Mouse (Mus musculus): ENCODE data around the gene Rps2. TPM values are rescaled to one million over a fixed set of nuclear protein-coding genes. Genes with fewer than 3 reads are reported as not detected.

The Rps2 gene
- total and polyA plus RNA-seq, 3 experiments = 1,852 to 4,516 TPM; not detected in 1

DNA sequence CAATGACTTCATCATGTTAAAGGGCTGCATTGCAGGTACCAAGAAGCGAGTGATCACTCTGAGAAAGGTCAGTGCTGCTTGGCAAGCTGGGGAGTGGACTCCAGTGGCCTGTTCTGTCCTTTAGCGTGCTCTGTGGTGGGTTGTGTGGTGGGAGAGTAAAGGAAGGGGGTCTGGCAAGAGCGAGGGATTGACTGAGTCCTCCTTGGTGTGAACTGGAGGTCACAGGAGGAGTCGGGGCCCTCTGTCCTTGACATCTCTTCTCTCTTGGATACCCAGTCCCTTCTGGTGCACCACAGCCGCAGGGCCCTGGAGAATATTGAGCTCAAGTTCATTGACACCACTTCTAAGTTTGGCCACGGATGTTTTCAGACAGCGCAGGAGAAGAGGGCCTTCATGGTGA, 17.5 kb downstream of the Rps2 start:
- TF ChIP-seq GATA1 (IDR thresholded peaks at IDR 0.05; ENCODE audit: low read depth, low read length) (no peak), BHLHE40 (IDR thresholded peaks at IDR 0.05; ENCODE audit: borderline replicate concordance, low read depth, low read length) (no peak), TBP (IDR thresholded peaks at IDR 0.05; ENCODE audit: low read depth, low read length) (no peak), SMC3 (IDR thresholded peaks at IDR 0.05; ENCODE audit: low read depth, low read length) (no peak)
- Histone ChIP-seq H3K9me3 (replicated peaks; ENCODE audit: insufficient read depth, low read length) (no peaks in the 10 kb centered on the region), H3K4me1 (ENCODE audit: control insufficient read depth in 1 of 2, insufficient read depth in 2 of 2, low read length in 2 of 2) (peaks cover 0 to 17% of the 10 kb centered on the region in 2 experiments; a peak in 2 of 4 replicates), H3K79me2 (ENCODE audit: control insufficient read depth, insufficient read depth, low read length, poor library complexity) (peaks cover 2% of the 10 kb centered on the region; the same call in 1 of the 2 replicates), H3K36me3 (ENCODE audit: control insufficient read depth in 1 of 2, insufficient read depth in 2 of 2, low read length in 2 of 2) (peaks cover 0 to 10% of the 10 kb centered on the region in 2 experiments; a peak in 1 of 4 replicates), H3K27ac (ENCODE audit: control insufficient read depth, low read depth, low read length) (no peak overlapping the region; the same call in 1 of the 2 replicates), H3K4me3 (ENCODE audit: control insufficient read depth in 1 of 2, insufficient read depth in 1 of 2, low read depth in 2 of 2, low read length in 2 of 2) (peak overlapping the region; percentile 69 to 76), H3K9ac (ENCODE audit: control insufficient read depth, low read depth, low read length, poor library complexity, severe bottlenecking) (peak overlapping the region; percentile 83), H3K27me3 (ENCODE audit: control insufficient read depth in 1 of 2, insufficient read depth in 2 of 2, low read length in 2 of 2) (no peaks in the 10 kb centered on the region)
- no peak for DNase-seq (ENCODE audit: low read depth, low spot score)

DNA sequence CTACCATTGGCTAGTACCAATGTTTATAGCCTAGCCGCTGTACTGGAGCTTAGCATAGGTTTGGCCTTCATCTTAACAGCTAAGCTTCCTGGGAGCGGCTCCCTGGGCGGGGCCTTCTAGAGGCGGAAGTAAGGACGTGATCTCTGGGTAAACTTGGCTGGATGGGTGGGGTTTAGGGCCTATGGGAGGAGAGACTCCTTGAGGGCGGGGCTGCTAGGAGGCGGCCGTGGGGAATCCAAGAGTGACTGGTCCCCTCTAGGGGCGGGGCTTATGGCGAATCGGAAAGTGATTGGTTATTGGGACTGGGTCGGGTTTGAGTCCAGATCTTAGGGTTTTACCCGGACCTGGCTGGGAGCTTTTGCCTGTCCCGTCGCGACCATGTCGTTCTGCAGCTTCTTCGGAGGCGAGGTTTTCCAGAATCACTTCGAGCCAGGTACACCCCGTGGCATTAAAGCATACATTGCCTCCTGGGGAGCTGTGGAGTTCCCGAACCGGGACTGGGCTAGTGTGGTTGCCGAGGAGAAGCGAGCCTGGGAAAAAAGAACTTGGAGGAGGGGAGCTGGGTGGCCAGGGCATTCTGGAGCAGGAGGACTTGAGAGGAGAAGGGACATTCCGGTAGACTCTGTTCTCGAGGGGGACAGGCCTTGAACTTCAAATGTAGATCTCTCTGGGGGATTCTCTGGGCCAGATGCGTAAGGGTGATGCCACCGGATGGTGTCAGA, 18.6 kb downstream of the Rps2 start, which contains the start of gene Msrb1:
TSS of gene Msrb1 (plus strand) at position 313 of the 722 bp plus-strand sequence.
- Histone ChIP-seq H3K4me1 (ENCODE audit: control insufficient read depth in 1 of 2, insufficient read depth in 2 of 2, low read length in 2 of 2) (peaks cover 0 to 17% of the 10 kb centered on the region in 2 experiments; a peak in 2 of 4 replicates), H3K27ac (ENCODE audit: control insufficient read depth, low read depth, low read length) (peak within 1 kb of the TSS; percentile 77), H3K9me3 (replicated peaks; ENCODE audit: insufficient read depth, low read length) (no peaks in the 10 kb centered on the region), H3K36me3 (ENCODE audit: control insufficient read depth in 1 of 2, insufficient read depth in 2 of 2, low read length in 2 of 2) (peaks cover 0 to 10% of the 10 kb centered on the region in 2 experiments; a peak in 1 of 4 replicates), H3K79me2 (ENCODE audit: control insufficient read depth, insufficient read depth, low read length, poor library complexity) (peaks cover 2% of the 10 kb centered on the region; the same call in 1 of the 2 replicates), H3K27me3 (ENCODE audit: control insufficient read depth in 1 of 2, insufficient read depth in 2 of 2, low read length in 2 of 2) (no peaks in the 10 kb centered on the region), H3K4me3 (ENCODE audit: control insufficient read depth in 1 of 2, insufficient read depth in 1 of 2, low read depth in 2 of 2, low read length in 2 of 2) (peak within 1 kb of the TSS; percentile 90 to 93), H3K9ac (ENCODE audit: control insufficient read depth, low read depth, low read length, poor library complexity, severe bottlenecking) (peak within 1 kb of the TSS; percentile 84)
- DNase-seq (ENCODE audit: low read depth, low spot score) = peak; percentile 99
- TF ChIP-seq KAT2A (conservative IDR thresholded peaks at IDR 0.05; ENCODE audit: low read depth, low read length) (no peak), HCFC1 (IDR thresholded peaks at IDR 0.05; ENCODE audit: low read depth, low read length) (peak; percentile 74), NRF1 (IDR thresholded peaks at IDR 0.05; ENCODE audit: insufficient read depth, low read depth, low read length, poor library complexity, severe bottlenecking) (no peak), RAD21 (IDR thresholded peaks at IDR 0.05; ENCODE audit: low read depth, low read length) (no peak), ZMIZ1 (IDR thresholded peaks at IDR 0.05; ENCODE audit: low read depth, low read length) (peak; percentile 89), BHLHE40 (IDR thresholded peaks at IDR 0.05; ENCODE audit: borderline replicate concordance, low read depth, low read length) (no peak), SIN3A (IDR thresholded peaks at IDR 0.05; ENCODE audit: low read length) (peak; percentile 85), JUND (IDR thresholded peaks at IDR 0.05; ENCODE audit: low read depth, low read length) (no peak), UBTF (IDR thresholded peaks at IDR 0.05; ENCODE audit: borderline replicate concordance, insufficient read depth, low read depth, low read length) (no peak), MEF2A (IDR thresholded peaks at IDR 0.05; ENCODE audit: extremely low read depth, insufficient replicate concordance, low read depth, low read length, poor library complexity, severe bottlenecking) (no peak), POLR2A (IDR thresholded peaks at IDR 0.05; ENCODE audit: control insufficient read depth in 1 of 2, insufficient read depth in 1 of 2, low read depth in 1 of 2, low read length in 2 of 2, poor library complexity in 1 of 2) (peak; percentile 60 to 94), USF2 (IDR thresholded peaks at IDR 0.05; ENCODE audit: borderline replicate concordance in 1 of 2, insufficient read depth in 1 of 2, low read depth in 1 of 2, low read length in 2 of 2) (no peak), E2F4 (IDR thresholded peaks at IDR 0.05; ENCODE audit: borderline replicate concordance, low read depth, low read length) (no peak), MAZ (IDR thresholded peaks at IDR 0.05; ENCODE audit: low read depth, low read length) (peak; percentile 64; the same call in 1 of the 2 replicates), GATA1 (IDR thresholded peaks at IDR 0.05; ENCODE audit: low read depth, low read length) (no peak), MYB (IDR thresholded peaks at IDR 0.05; ENCODE audit: low read depth, low read length) (no peak), CHD2 (IDR thresholded peaks at IDR 0.05; ENCODE audit: low read length) (no peak), EP300 (IDR thresholded peaks at IDR 0.05; ENCODE audit: low read depth in 1 of 2, low read length in 2 of 2) (no peak), ZC3H11A (IDR thresholded peaks at IDR 0.05; ENCODE audit: low read depth, low read length) (no peak), ELF1 (IDR thresholded peaks at IDR 0.05; ENCODE audit: low read depth, low read length) (peak; percentile 92), GABPA (IDR thresholded peaks at IDR 0.05; ENCODE audit: low read depth, low read length) (no peak), CTCF (IDR thresholded peaks at IDR 0.05 in 2 of 3, conservative IDR thresholded peaks at IDR 0.05 in 1 of 3; ENCODE audit: control insufficient read depth in 1 of 3, insufficient read depth in 1 of 3, low read depth in 2 of 3, low read length in 3 of 3, poor library complexity in 1 of 3, severe bottlenecking in 1 of 3) (no peak), TCF12 (IDR thresholded peaks at IDR 0.05; ENCODE audit: low read depth, low read length) (no peak; the same call in 1 of the 2 replicates), POLR2AphosphoS5 (IDR thresholded peaks at IDR 0.05; ENCODE audit: borderline replicate concordance, low read depth, low read length) (no peak), POLR2AphosphoS2 (IDR thresholded peaks at IDR 0.05; ENCODE audit: low read length) (peak; percentile 74; the same call in 1 of the 2 replicates), ZNF384 (IDR thresholded peaks at IDR 0.05; ENCODE audit: low read depth, low read length) (no peak), SMC3 (IDR thresholded peaks at IDR 0.05; ENCODE audit: low read depth, low read length) (no peak)
